Mouse (Mus musculus): ENCODE measurements around the gene Ube2o. TPM values are rescaled to one million over a fixed set of nuclear protein-coding genes. Genes with fewer than 3 reads are reported as not detected.

Gene Ube2o
- polyA plus RNA-seq, 1 experiment from 2014 or later, result 14.0 TPM

- Histone ChIP-seq H3K27me3 (replicated peaks) (peaks cover 7% of the 10 kb centered on the region; the same call in 1 of the 2 replicates), H3K9ac (no peak overlapping the region), H3K4me3 (replicated peaks) (no peak overlapping the region), H3K36me3 (no peaks in the 10 kb centered on the region), H3K4me2 (no peak overlapping the region), H3K9me3 (no peaks in the 10 kb centered on the region), H3K4me1 (peaks cover 5% of the 10 kb centered on the region; the same call in 1 of the 2 replicates), H3K27ac (no peak overlapping the region)
- ATAC-seq (ENCODE audit: insufficient read depth, low FRiP score, low read depth), result no peak
- WGBS, result 71% methylated on average over 4 of the region's 4 CpGs
Measured at GRCm38 (mm10) chr11:116591621-116592020, 10.4 kb upstream of the Ube2o start.

- H3K9ac ChIP-seq, result no peak overlapping the region
Measured at GRCm38 (mm10) chr11:116589574-116589973, 8.3 kb upstream of the Ube2o start.

GRCm38 (mm10) chr11:116589020-116589531 is 7.8 kb upstream of the Ube2o start:
- no peaks in the 10 kb centered on the region for H3K36me3 ChIP-seq
- no peaks in the 10 kb centered on the region for H3K9me3 ChIP-seq
- H3K27ac ChIP-seq, result no peak overlapping the region
- 23% methylated on average over 14 of the region's 14 CpGs for WGBS
- H3K27me3 ChIP-seq (replicated peaks), result peaks cover 7% of the 10 kb centered on the region; the same call in 1 of the 2 replicates
- no peak for ATAC-seq (ENCODE audit: insufficient read depth, low FRiP score, low read depth)
- H3K4me1 ChIP-seq, result peaks cover 5% of the 10 kb centered on the region; the same call in 1 of the 2 replicates
- H3K4me2 ChIP-seq, result no peak overlapping the region
- H3K4me3 ChIP-seq (replicated peaks), result no peak overlapping the region
- no peak overlapping the region for H3K9ac ChIP-seq

More at GRCm38 (mm10) chr11:116589574-116589973, 8.3 kb upstream of the Ube2o start:
- H3K27me3 ChIP-seq (replicated peaks), result peaks cover 7% of the 10 kb centered on the region; the same call in 1 of the 2 replicates
- H3K4me3 ChIP-seq (replicated peaks), result no peak overlapping the region
- WGBS, result 60% methylated on average over 8 of the region's 8 CpGs
- no peak overlapping the region for H3K4me2 ChIP-seq
- no peak overlapping the region for H3K27ac ChIP-seq
- H3K36me3 ChIP-seq, result no peaks in the 10 kb centered on the region
- ATAC-seq (ENCODE audit: insufficient read depth, low FRiP score, low read depth), result no peak
- peaks cover 5% of the 10 kb centered on the region; the same call in 1 of the 2 replicates for H3K4me1 ChIP-seq
- H3K9me3 ChIP-seq, result no peaks in the 10 kb centered on the region

GRCm38 (mm10) chr11:116586801-116587631 is 5.8 kb upstream of the Ube2o start:
- Histone ChIP-seq H3K36me3 (no peaks in the 10 kb centered on the region), H3K9me3 (no peaks in the 10 kb centered on the region), H3K27me3 (replicated peaks) (peaks cover 7% of the 10 kb centered on the region; the same call in 1 of the 2 replicates), H3K4me3 (replicated peaks) (no peak overlapping the region), H3K9ac (no peak overlapping the region), H3K4me1 (peaks cover 5% of the 10 kb centered on the region; the same call in 1 of the 2 replicates), H3K27ac (no peak overlapping the region), H3K4me2 (peak overlapping the region; percentile 27; the same call in 1 of the 2 replicates)
- ATAC-seq (ENCODE audit: insufficient read depth, low FRiP score, low read depth), result peak; percentile 59; the same call in 1 of the 2 replicates
- 23% methylated on average over 23 of the region's 23 CpGs for WGBS

- peak within 1 kb of the TSS; percentile 27; the same call in 1 of the 2 replicates for H3K4me2 ChIP-seq
Measured at GRCm38 (mm10) chr11:116586310-116586709, 5.1 kb upstream of the Ube2o start, which contains the start of gene Aanat. Gene Aanat, plus strand, starts transcription at chr11:116586432.

GRCm38 (mm10) chr11:116585682-116586081 is 4.4 kb upstream of the Ube2o start:
- no peak overlapping the region for H3K4me2 ChIP-seq
- H3K9me3 ChIP-seq, result no peaks in the 10 kb centered on the region
- peaks cover 7% of the 10 kb centered on the region; the same call in 1 of the 2 replicates for H3K27me3 ChIP-seq (replicated peaks)
- no peaks in the 10 kb centered on the region for H3K36me3 ChIP-seq
- H3K9ac ChIP-seq, result no peak overlapping the region
- no peak overlapping the region for H3K27ac ChIP-seq
- H3K4me1 ChIP-seq, result peaks cover 5% of the 10 kb centered on the region; the same call in 1 of the 2 replicates
- no peak for ATAC-seq (ENCODE audit: insufficient read depth, low FRiP score, low read depth)
- H3K4me3 ChIP-seq (replicated peaks), result no peak overlapping the region
- 61% methylated on average over 6 of the region's 6 CpGs for WGBS

More at GRCm38 (mm10) chr11:116586310-116586709, 5.1 kb upstream of the Ube2o start, which contains the start of gene Aanat:
- no peak within 1 kb of the TSS for H3K27ac ChIP-seq
- no peak within 1 kb of the TSS for H3K9ac ChIP-seq
- 64% methylated on average over 5 of the region's 5 CpGs for WGBS
- no peak for ATAC-seq (ENCODE audit: insufficient read depth, low FRiP score, low read depth)
- peaks cover 7% of the 10 kb centered on the region; the same call in 1 of the 2 replicates for H3K27me3 ChIP-seq (replicated peaks)
- H3K36me3 ChIP-seq, result no peaks in the 10 kb centered on the region
- no peaks in the 10 kb centered on the region for H3K9me3 ChIP-seq
- H3K4me1 ChIP-seq, result peaks cover 5% of the 10 kb centered on the region; the same call in 1 of the 2 replicates
- H3K4me3 ChIP-seq (replicated peaks), result no peak within 1 kb of the TSS

GRCm38 (mm10) chr11:116580711-116581375 is 404 bp downstream of the Ube2o start:
- WGBS, result under 1% methylated on average over 91 of the region's 91 CpGs

GRCm38 (mm10) chr11:116580031-116580652 is 1.1 kb downstream of the Ube2o start:
- 24% methylated on average over 10 of the region's 10 CpGs for whole genome bisulfite sequencing
- peak overlapping the region; percentile 96 for H3K4me2 ChIP-seq
- H3K27me3 ChIP-seq (replicated peaks), result no peaks in the 10 kb centered on the region
- no peaks in the 10 kb centered on the region for H3K9me3 ChIP-seq
- ATAC-seq (ENCODE audit: insufficient read depth, low FRiP score, low read depth), result no peak
- peaks cover 8% of the 10 kb centered on the region for H3K4me1 ChIP-seq
- peak overlapping the region; percentile 96 for H3K4me3 ChIP-seq (replicated peaks)
- H3K36me3 ChIP-seq, result no peaks in the 10 kb centered on the region
- peak overlapping the region; percentile 67; the same call in 1 of the 2 replicates for H3K27ac ChIP-seq
- H3K9ac ChIP-seq, result peak overlapping the region; percentile 73; the same call in 1 of the 2 replicates

More at GRCm38 (mm10) chr11:116580711-116581375, 404 bp downstream of the Ube2o start:
- Histone ChIP-seq H3K4me2 (peak overlapping the region; percentile 96), H3K4me3 (replicated peaks) (peak overlapping the region; percentile 96), H3K36me3 (no peaks in the 10 kb centered on the region), H3K27ac (peak overlapping the region; percentile 67), H3K9me3 (no peaks in the 10 kb centered on the region), H3K4me1 (peaks cover 8% of the 10 kb centered on the region), H3K27me3 (replicated peaks) (no peaks in the 10 kb centered on the region), H3K9ac (peak overlapping the region; percentile 73)
- ATAC-seq (ENCODE audit: insufficient read depth, low FRiP score, low read depth), result peak; percentile 65

- no peak overlapping the region for H3K9ac ChIP-seq
- no peaks in the 10 kb centered on the region for H3K36me3 ChIP-seq
- WGBS, result 94% methylated on average over 3 of the region's 3 CpGs
- no peak overlapping the region for H3K27ac ChIP-seq
- no peak for ATAC-seq (ENCODE audit: insufficient read depth, low FRiP score, low read depth)
- no peak overlapping the region for H3K4me2 ChIP-seq
- no peaks in the 10 kb centered on the region for H3K27me3 ChIP-seq (replicated peaks)
- peaks cover 12% of the 10 kb centered on the region for H3K4me1 ChIP-seq
- no peaks in the 10 kb centered on the region for H3K9me3 ChIP-seq
- H3K4me3 ChIP-seq (replicated peaks), result no peak overlapping the region
Measured at GRCm38 (mm10) chr11:116579280-116579679, 2.0 kb downstream of the Ube2o start.

GRCm38 (mm10) chr11:116575396-116575795 is 5.9 kb downstream of the Ube2o start:
- Histone ChIP-seq H3K27ac (no peak overlapping the region), H3K4me3 (replicated peaks) (no peak overlapping the region), H3K9ac (no peak overlapping the region), H3K4me1 (peaks cover 23% of the 10 kb centered on the region), H3K36me3 (no peaks in the 10 kb centered on the region), H3K27me3 (replicated peaks) (no peaks in the 10 kb centered on the region), H3K9me3 (no peaks in the 10 kb centered on the region), H3K4me2 (no peak overlapping the region)
- 85% methylated on average over 2 of the region's 2 CpGs for WGBS
- no peak for ATAC-seq (ENCODE audit: insufficient read depth, low FRiP score, low read depth)

GRCm38 (mm10) chr11:116574982-116575381 is 6.3 kb downstream of the Ube2o start:
- Histone ChIP-seq H3K27ac (no peak overlapping the region), H3K4me3 (replicated peaks) (no peak overlapping the region), H3K27me3 (replicated peaks) (no peaks in the 10 kb centered on the region), H3K36me3 (no peaks in the 10 kb centered on the region), H3K4me2 (no peak overlapping the region), H3K9me3 (no peaks in the 10 kb centered on the region), H3K9ac (no peak overlapping the region), H3K4me1 (peaks cover 18% of the 10 kb centered on the region)
- WGBS, result 63% methylated on average over 6 of the region's 6 CpGs
- ATAC-seq (ENCODE audit: insufficient read depth, low FRiP score, low read depth), result no peak
